Mouse (Mus musculus) bone marrow, adult 2 months (tissue): ENCODE data around the gene Ushbp1. TPM values are rescaled to one million over a fixed set of nuclear protein-coding genes. Genes with fewer than 3 reads are reported as not detected.

Experiments
- H3K27ac ChIP-seq: fragments of 200-500 bp; 2 replicates; pipeline ENCODE4 v1.5.1; 2012; ENCODE audit warnings: low read depth, mild to moderate bottlenecking, control low read depth, inconsistent platforms, low read length; ENCODE audit not compliant: control insufficient read depth, poor library complexity, insufficient read depth
- H3K4me1 ChIP-seq: fragments of 200-500 bp; 2 replicates; pipeline ENCODE4 v1.6.1; 2011; ENCODE audit warnings: low read length; ENCODE audit not compliant: control insufficient read depth, insufficient read depth
- H3K4me3 ChIP-seq: fragments of 200-500 bp; replicated peaks from 2 replicates; pipeline ENCODE3; 2011; ENCODE audit warnings: mild to moderate bottlenecking, low read depth, low read length, control low read depth; ENCODE audit not compliant: control insufficient read depth
- CTCF ChIP-seq: fragments of 200-500 bp; IDR thresholded peaks from 2 replicates; pipeline ENCODE4 v1.5.1; 2011; ENCODE audit warnings: low read length, control low read depth; ENCODE audit not compliant: control insufficient read depth, insufficient read depth
- POLR2A ChIP-seq: fragments of 200-500 bp; IDR thresholded peaks from 2 replicates; pipeline ENCODE4 v1.6.1; 2011; ENCODE audit warnings: low read depth, mild to moderate bottlenecking, control low read depth, low read length, borderline replicate concordance; ENCODE audit not compliant: control insufficient read depth
- WGBS: fragments of 180-500 bp; shearing (Covaris S2); methylation state at CpG from one replicate; pipeline ENCODE4 v1.1.7; 2018; 5-methylcytosine and 5-hydroxymethylcytosine counted together
- polyA plus RNA-seq: library from polyadenylated mRNA; stranded (reverse); fragments of >200 nt; gene quantifications from 2 replicates; pipeline ENCODE4 v1.2.4, GENCODE M21; 2011; ENCODE audit warnings: low replicate concordance; ENCODE audit not compliant: missing spikeins, insufficient read depth, insufficient read length

Gene Ushbp1
- polyA plus RNA-seq, 1 experiment = 15.9 TPM

GRCm38 (mm10) chr8:71369040-71369718, 26.4 kb downstream of the Ushbp1 start:
- TF ChIP-seq CTCF (no peak), POLR2A (no peak)
- H3K27ac ChIP-seq = no peak overlapping the region
- WGBS = 89% methylated on average over 10 of the region's 10 CpGs
- H3K4me1 ChIP-seq = peaks cover 2% of the 10 kb centered on the region; the same call in 1 of the 2 replicates
- no peak overlapping the region for H3K4me3 ChIP-seq

- Histone ChIP-seq H3K27ac (no peak overlapping the region), H3K4me3 (no peak overlapping the region), H3K4me1 (peaks cover 2% of the 10 kb centered on the region; the same call in 1 of the 2 replicates)
- TF ChIP-seq POLR2A (no peak), CTCF (no peak)
These were observed 27.2 kb downstream of the Ushbp1 start for GRCm38 (mm10) chr8:71368366-71368765.

GRCm38 (mm10) chr8:71367529-71368176, 27.9 kb downstream of the Ushbp1 start:
- H3K4me1 ChIP-seq = peaks cover 2% of the 10 kb centered on the region; the same call in 1 of the 2 replicates
- WGBS = 21% methylated on average over 17 of the region's 17 CpGs
- H3K27ac ChIP-seq = peak overlapping the region; percentile 91
- peak overlapping the region; percentile 80 for H3K4me3 ChIP-seq
- TF ChIP-seq POLR2A (no peak), CTCF (no peak)

GRCm38 (mm10) chr8:71366771-71367528, 28.7 kb downstream of the Ushbp1 start, which contains the start of gene Use1:
TSS of gene Use1 (plus strand) at chr8:71366848.
- peak within 1 kb of the TSS; percentile 91 for H3K27ac ChIP-seq
- peak within 1 kb of the TSS; percentile 80 for H3K4me3 ChIP-seq
- TF ChIP-seq CTCF (no peak), POLR2A (peak; percentile 73; the same call in 1 of the 2 replicates)
- H3K4me1 ChIP-seq = peaks cover 2% of the 10 kb centered on the region; the same call in 1 of the 2 replicates
- WGBS = under 1% methylated on average over 56 of the region's 56 CpGs

GRCm38 (mm10) chr8:71358026-71358425, 37.6 kb downstream of the Ushbp1 start:
- TF ChIP-seq POLR2A (no peak), CTCF (no peak)
- no peak overlapping the region for H3K4me3 ChIP-seq
- H3K27ac ChIP-seq = no peak overlapping the region
- H3K4me1 ChIP-seq = no peaks in the 10 kb centered on the region
- WGBS = 83% methylated on average over 3 of the region's 3 CpGs

GRCm38 (mm10) chr8:71351520-71351919, 44.1 kb downstream of the Ushbp1 start:
- TF ChIP-seq POLR2A (no peak), CTCF (no peak)
- no peaks in the 10 kb centered on the region; the same call in 1 of the 2 replicates for H3K4me1 ChIP-seq
- no peak overlapping the region for H3K27ac ChIP-seq
- no peak overlapping the region for H3K4me3 ChIP-seq
- WGBS = 86% methylated on average over 1 of the region's 1 CpGs

GRCm38 (mm10) chr8:71351117-71351516, 44.5 kb downstream of the Ushbp1 start:
- TF ChIP-seq POLR2A (no peak), CTCF (no peak)
- H3K27ac ChIP-seq = no peak overlapping the region
- H3K4me1 ChIP-seq = no peaks in the 10 kb centered on the region; the same call in 1 of the 2 replicates
- H3K4me3 ChIP-seq = no peak overlapping the region
- 68% methylated on average over 3 of the region's 3 CpGs for WGBS

- no peaks in the 10 kb centered on the region; the same call in 1 of the 2 replicates for H3K4me1 ChIP-seq
- H3K4me3 ChIP-seq = no peak overlapping the region
- TF ChIP-seq CTCF (no peak), POLR2A (no peak)
- 77% methylated on average over 1 of the region's 1 CpGs for WGBS
- no peak overlapping the region for H3K27ac ChIP-seq
These were observed 49.0 kb downstream of the Ushbp1 start for GRCm38 (mm10) chr8:71346581-71346980.
